Mouse (Mus musculus) midbrain, postnatal 0 days (tissue): ENCODE results near the gene Kcnd3. TPM values are rescaled to one million over a fixed set of nuclear protein-coding genes. Genes with fewer than 3 reads are reported as not detected.

Experiments used
- ATAC-seq: fragments of 200-750 bp; cut with Nextera tagmentation; 2 replicates; pipeline ENCODE4 v1.8.0; 2017; ENCODE audit warnings: moderate number of reproducible peaks, mild to moderate bottlenecking, moderate TSS enrichment, moderate library complexity; ENCODE audit not compliant: low FRiP score
- DNase-seq: peaks from one replicate; pipeline ENCODE4 v3.0.0-alpha.2; 2015; ENCODE audit warnings: low spot score
- H3K27ac ChIP-seq: fragments of 300-500 bp; sonication (generic); 2 replicates; pipeline ENCODE4 v1.5.1; 2014; ENCODE audit warnings: low read depth, mild to moderate bottlenecking, low read length, mixed read lengths
- H3K27me3 ChIP-seq: fragments of 300-500 bp; sonication (generic); 2 replicates; pipeline ENCODE4 v1.6.1; 2014; ENCODE audit warnings: low read length, control low read depth, mixed read lengths; ENCODE audit not compliant: insufficient read depth
- H3K36me3 ChIP-seq: fragments of 300-500 bp; sonication (generic); 2 replicates; pipeline ENCODE4 v1.6.1; 2014; ENCODE audit warnings: low read length, control low read depth, mixed read lengths; ENCODE audit not compliant: insufficient read depth
- H3K4me1 ChIP-seq: fragments of 300-500 bp; sonication (generic); 2 replicates; pipeline ENCODE4 v1.6.1; 2014; ENCODE audit warnings: mild to moderate bottlenecking, control low read depth, antibody characterized with exemption, low read length, mixed read lengths; ENCODE audit not compliant: insufficient read depth
- H3K4me2 ChIP-seq: fragments of 300-500 bp; sonication (generic); 2 replicates; pipeline ENCODE4 v1.6.1; 2014; ENCODE audit warnings: low read depth, mild to moderate bottlenecking, low read length, mixed read lengths; ENCODE audit not compliant: poor library complexity, severe bottlenecking
- H3K4me3 ChIP-seq: fragments of 300-500 bp; sonication (generic); 2 replicates; pipeline ENCODE4 v1.5.1; 2014; ENCODE audit warnings: low read depth, mild to moderate bottlenecking, low read length, moderate library complexity
- H3K9ac ChIP-seq: fragments of 300-500 bp; sonication (generic); replicated peaks from 2 replicates; pipeline ENCODE4 v1.6.1; 2014; ENCODE audit warnings: mild to moderate bottlenecking, low read length, moderate library complexity, mixed read lengths; ENCODE audit not compliant: poor library complexity, severe bottlenecking
- H3K9me3 ChIP-seq: fragments of 300-500 bp; sonication (generic); 2 replicates; pipeline ENCODE4 v1.6.1; 2016; ENCODE audit warnings: low read length, control low read depth
- CTCF ChIP-seq: IDR thresholded peaks from 2 replicates; pipeline ENCODE4 v1.5.1; 2016; ENCODE audit warnings: antibody characterized with exemption, mild to moderate bottlenecking
- WGBS: fragments of 180-500 bp; shearing (Covaris S2); extraction: QIAGEN DNeasy Blood & Tissue Kit; methylation state at CpG from one replicate; pipeline ENCODE4 v1.1.7; 2014; 5-methylcytosine and 5-hydroxymethylcytosine counted together
- polyA plus RNA-seq: library from polyadenylated mRNA; unstranded; fragments of >200 nt; fragmentation: Nextera tagmentation; extraction: Ambion mirVana; gene quantifications from 2 replicates; pipeline ENCODE4 v1.2.1, GENCODE M21; 2015
- total RNA-seq: library from RNA; depleted of rRNA; stranded (reverse); fragments of >200 nt; gene quantifications from 2 replicates; pipeline ENCODE4 v1.2.3, GENCODE M21; 2014

The Kcnd3 gene
- total and polyA plus RNA-seq, 2 experiments from 2014 or later: 10.6 to 80.5 TPM

- Histone ChIP-seq H3K4me2 (no peak overlapping the region), H3K27ac (no peak overlapping the region), H3K4me3 (no peak overlapping the region), H3K36me3 (peaks cover 11% of the 10 kb centered on the region), H3K27me3 (no peaks in the 10 kb centered on the region), H3K9ac (no peak overlapping the region), H3K9me3 (no peaks in the 10 kb centered on the region), H3K4me1 (no peaks in the 10 kb centered on the region)
- DNase-seq (no peak), ATAC-seq (no peak)
- WGBS: 75% methylated on average over 1 of the region's 1 CpGs
- TF ChIP-seq CTCF: no peak
Measured at GRCm38 (mm10) chr3:105670801-105671200, 218.7 kb downstream of the Kcnd3 start.

DNA sequence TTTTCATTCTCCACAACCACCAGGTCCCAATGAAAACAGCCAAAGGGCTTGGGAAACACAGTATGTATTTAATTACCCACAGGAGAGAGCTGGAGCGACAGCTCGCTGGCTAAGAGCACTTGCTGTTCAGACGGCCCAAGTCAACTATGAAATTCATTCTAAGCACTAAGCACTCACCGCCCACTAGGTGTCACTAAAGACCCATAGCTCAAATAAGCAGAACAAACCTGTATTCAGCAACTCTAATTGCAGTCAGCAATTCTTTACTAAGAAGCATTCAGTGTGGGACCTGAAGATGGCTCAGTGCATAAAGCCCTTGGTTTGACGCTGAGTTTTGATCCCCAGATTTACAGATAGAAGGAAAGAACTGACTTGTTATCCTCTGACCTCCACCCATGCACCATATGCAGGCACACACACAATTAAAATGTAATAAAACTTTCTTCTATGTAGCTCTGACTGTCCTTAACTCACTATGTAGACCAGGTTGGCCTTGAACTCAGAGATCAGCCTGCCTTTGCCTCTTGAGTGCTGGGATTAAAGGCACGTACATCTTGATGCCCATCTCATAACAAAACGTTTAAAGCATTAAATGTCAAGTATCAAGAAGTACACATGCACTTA lies 222.6 kb downstream of the Kcnd3 start:
- H3K4me2 ChIP-seq: no peak overlapping the region
- no peak overlapping the region for H3K4me3 ChIP-seq
- 23% methylated on average over 7 of the region's 7 CpGs for WGBS
- peak; percentile 96 for TF ChIP-seq CTCF
- H3K27me3 ChIP-seq: no peaks in the 10 kb centered on the region
- no peaks in the 10 kb centered on the region for H3K9me3 ChIP-seq
- H3K4me1 ChIP-seq: no peaks in the 10 kb centered on the region
- peak; percentile 78 for ATAC-seq
- no peak overlapping the region for H3K27ac ChIP-seq
- H3K36me3 ChIP-seq: peaks cover 21% of the 10 kb centered on the region
- DNase-seq: peak; percentile 94
- no peak overlapping the region for H3K9ac ChIP-seq

DNA sequence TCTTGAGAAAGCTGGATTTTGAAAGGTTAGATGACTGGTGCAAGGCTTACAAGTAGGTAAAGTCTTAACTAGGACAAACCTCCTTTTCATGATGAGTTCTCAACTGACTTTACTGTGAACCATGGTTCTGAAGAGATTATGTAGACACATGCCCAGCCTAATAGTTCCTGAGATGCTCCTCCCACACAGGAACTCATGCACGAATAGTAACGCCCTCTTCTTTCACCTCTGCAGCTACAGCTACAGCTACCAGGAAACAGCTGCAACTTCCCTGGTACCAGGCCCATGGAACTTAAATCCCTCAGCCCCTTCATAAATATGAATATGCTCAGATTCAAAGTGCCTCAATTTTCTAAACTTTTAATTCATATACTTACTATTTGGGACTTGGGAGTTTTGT lies 223.8 kb downstream of the Kcnd3 start:
- Histone ChIP-seq H3K27me3 (no peaks in the 10 kb centered on the region), H3K9me3 (no peaks in the 10 kb centered on the region), H3K4me2 (no peak overlapping the region), H3K4me3 (no peak overlapping the region), H3K36me3 (peaks cover 16% of the 10 kb centered on the region), H3K27ac (no peak overlapping the region), H3K4me1 (no peaks in the 10 kb centered on the region), H3K9ac (no peak overlapping the region)
- TF ChIP-seq CTCF: no peak
- no peak for ATAC-seq
- 40% methylated on average over 2 of the region's 2 CpGs for WGBS
- no peak for DNase-seq

GRCm38 (mm10) chr3:105680346-105680745 lies 228.2 kb downstream of the Kcnd3 start:
- TF ChIP-seq CTCF: no peak
- Histone ChIP-seq H3K9ac (no peak overlapping the region), H3K36me3 (peaks cover 21% of the 10 kb centered on the region), H3K4me1 (no peaks in the 10 kb centered on the region), H3K9me3 (no peaks in the 10 kb centered on the region), H3K4me2 (no peak overlapping the region), H3K27ac (no peak overlapping the region), H3K27me3 (no peaks in the 10 kb centered on the region), H3K4me3 (no peak overlapping the region)
- ATAC-seq: no peak
- 95% methylated on average over 7 of the region's 7 CpGs for WGBS
- DNase-seq: no peak

DNA sequence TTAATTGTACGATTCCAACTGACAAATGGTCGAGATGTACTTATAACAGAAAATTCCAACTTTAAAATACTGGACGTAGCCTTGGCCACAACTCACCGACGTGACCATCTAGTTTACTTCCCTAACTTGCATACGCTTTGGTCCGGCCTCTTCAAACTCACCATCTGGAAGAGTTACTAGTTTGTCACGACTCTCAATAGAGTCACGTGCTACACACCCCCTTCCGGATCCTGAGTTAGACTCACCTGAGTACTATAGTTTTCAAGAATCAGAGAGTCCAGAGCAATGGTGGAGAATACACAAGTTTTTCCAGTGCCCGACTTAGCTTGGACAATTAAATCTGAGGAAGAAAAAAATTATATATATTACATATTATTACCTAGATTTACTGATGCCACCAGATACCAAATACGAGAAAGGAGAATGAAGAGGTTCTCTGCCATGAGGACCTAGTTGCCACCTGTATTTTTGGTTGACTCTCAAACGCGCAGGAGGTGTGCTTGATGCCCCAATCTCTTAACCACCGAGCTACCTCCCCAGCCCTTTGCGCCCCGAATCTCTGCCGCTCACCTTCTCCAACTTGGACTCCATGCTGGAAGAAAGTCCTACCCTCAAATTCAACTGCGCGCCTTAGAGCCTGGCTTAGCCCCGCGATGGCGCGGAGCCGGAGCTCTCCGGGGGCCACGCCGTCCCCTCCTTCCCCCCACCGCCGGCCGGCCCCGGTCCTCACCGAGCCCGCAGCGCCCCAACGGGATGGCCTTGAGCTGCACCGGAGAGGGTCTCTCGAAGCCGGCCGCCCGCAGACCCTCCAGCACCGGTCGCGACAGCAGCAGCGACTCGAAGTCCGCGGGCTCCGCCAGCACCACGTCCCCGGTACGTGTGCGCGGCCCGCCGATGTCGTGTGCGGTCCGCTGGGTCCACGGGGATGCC lies 234.5 kb downstream of the Kcnd3 start:
- TF ChIP-seq CTCF: no peak
- ATAC-seq: peak; percentile 71
- DNase-seq: no peak
- Histone ChIP-seq H3K9me3 (no peaks in the 10 kb centered on the region), H3K36me3 (peaks cover 5% of the 10 kb centered on the region; the same call in 1 of the 2 replicates), H3K27me3 (no peaks in the 10 kb centered on the region), H3K9ac (peak overlapping the region; percentile 68), H3K27ac (peak overlapping the region; percentile 62; the same call in 1 of the 2 replicates), H3K4me3 (peak overlapping the region; percentile 60), H3K4me2 (peak overlapping the region; percentile 55), H3K4me1 (no peaks in the 10 kb centered on the region)
- 11% methylated on average over 57 of the region's 60 CpGs for WGBS
